Mouse (Mus musculus) forebrain, embryonic 12.5 days (tissue): ENCODE data around the gene March6. TPM values are rescaled to one million over a fixed set of nuclear protein-coding genes. Genes with fewer than 3 reads are reported as not detected.

Source experiments
- ATAC-seq: fragments of 200-750 bp; cut with Nextera tagmentation; 2 replicates; pipeline ENCODE4 v1.8.0; 2017; ENCODE audit warnings: moderate TSS enrichment; ENCODE audit not compliant: low FRiP score
- H3K27ac ChIP-seq: fragments of 300-500 bp; sonication (generic); 2 replicates; pipeline ENCODE4 v1.5.1; 2016; ENCODE audit warnings: mild to moderate bottlenecking
- H3K27me3 ChIP-seq: fragments of 300-500 bp; sonication (generic); 2 replicates; pipeline ENCODE4 v1.6.1; 2016; ENCODE audit warnings: mild to moderate bottlenecking
- H3K36me3 ChIP-seq: fragments of 300-500 bp; sonication (generic); replicated peaks from 2 replicates; pipeline ENCODE4 v1.6.1; 2016; ENCODE audit warnings: mild to moderate bottlenecking
- H3K4me1 ChIP-seq: fragments of 300-500 bp; sonication (generic); 2 replicates; pipeline ENCODE4 v1.6.1; 2016
- H3K4me2 ChIP-seq: fragments of 300-500 bp; sonication (generic); 2 replicates; pipeline ENCODE4 v1.6.1; 2016; ENCODE audit warnings: mild to moderate bottlenecking, moderate library complexity
- H3K4me3 ChIP-seq: fragments of 300-500 bp; sonication (generic); replicated peaks from 2 replicates; pipeline ENCODE4 v1.5.1; 2016; ENCODE audit warnings: mild to moderate bottlenecking
- H3K9ac ChIP-seq: fragments of 300-500 bp; sonication (generic); 2 replicates; pipeline ENCODE4 v1.6.1; 2016; ENCODE audit warnings: mild to moderate bottlenecking
- H3K9me3 ChIP-seq: fragments of 300-500 bp; sonication (generic); 2 replicates; pipeline ENCODE4 v1.6.1; 2016
- WGBS: fragments of 180-500 bp; shearing (Covaris S2); methylation state at CpG from one replicate; pipeline ENCODE4 v1.1.7; 2016; 5-methylcytosine and 5-hydroxymethylcytosine counted together
- polyA plus RNA-seq: library from polyadenylated mRNA; unstranded; fragments of >200 nt; fragmentation: Nextera tagmentation; extraction: Ambion mirVana; gene quantifications from 2 replicates; pipeline ENCODE4 v1.2.1, GENCODE M21; 2016

The March6 gene
- polyA plus RNA-seq, 1 experiment from 2014 or later: 79.0 TPM

- Histone ChIP-seq H3K27me3 (no peaks in the 10 kb centered on the region), H3K4me1 (peaks cover 38% of the 10 kb centered on the region), H3K9ac (no peak overlapping the region), H3K9me3 (no peaks in the 10 kb centered on the region), H3K36me3 (no peaks in the 10 kb centered on the region), H3K4me3 (no peak overlapping the region), H3K27ac (0 out of 2 replicates have a peak overlapping the region, but pooled peaks have one; percentile 13), H3K4me2 (no peak overlapping the region)
- WGBS: 77% methylated on average over 9 of the region's 9 CpGs
- ATAC-seq: no peak
Observed at GRCm38 (mm10) chr15:31539643-31540512, 9.0 kb upstream of the March6 start.

DNA sequence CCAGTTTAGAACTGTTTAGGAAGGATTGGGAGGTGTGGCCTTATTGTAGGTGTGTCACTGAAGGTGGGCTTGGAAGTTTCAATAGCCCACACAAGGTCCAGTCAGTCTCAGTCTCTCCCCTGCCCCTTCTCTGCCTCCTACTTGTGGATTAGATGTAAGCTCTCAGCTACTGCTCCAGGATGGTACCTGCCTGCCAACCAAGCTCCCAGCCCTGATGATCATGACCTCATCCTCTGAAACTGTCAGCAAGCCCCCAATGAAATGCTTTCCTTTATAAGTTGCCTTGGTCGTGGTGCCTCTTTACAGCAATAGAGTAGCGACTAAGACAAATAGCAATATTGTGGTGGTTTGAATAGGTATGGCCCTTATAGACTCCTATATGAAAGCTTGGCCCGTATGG lies 7.5 kb upstream of the March6 start:
- Histone ChIP-seq H3K4me2 (no peak overlapping the region), H3K9ac (no peak overlapping the region), H3K27ac (no peak overlapping the region), H3K36me3 (no peaks in the 10 kb centered on the region), H3K4me3 (no peak overlapping the region), H3K4me1 (peaks cover 38% of the 10 kb centered on the region), H3K9me3 (no peaks in the 10 kb centered on the region), H3K27me3 (no peaks in the 10 kb centered on the region)
- ATAC-seq: no peak
- WGBS: 81% methylated on average over 3 of the region's 3 CpGs

GRCm38 (mm10) chr15:31537706-31538105 lies 6.9 kb upstream of the March6 start:
- H3K9me3 ChIP-seq: no peaks in the 10 kb centered on the region
- peaks cover 34% of the 10 kb centered on the region for H3K4me1 ChIP-seq

DNA sequence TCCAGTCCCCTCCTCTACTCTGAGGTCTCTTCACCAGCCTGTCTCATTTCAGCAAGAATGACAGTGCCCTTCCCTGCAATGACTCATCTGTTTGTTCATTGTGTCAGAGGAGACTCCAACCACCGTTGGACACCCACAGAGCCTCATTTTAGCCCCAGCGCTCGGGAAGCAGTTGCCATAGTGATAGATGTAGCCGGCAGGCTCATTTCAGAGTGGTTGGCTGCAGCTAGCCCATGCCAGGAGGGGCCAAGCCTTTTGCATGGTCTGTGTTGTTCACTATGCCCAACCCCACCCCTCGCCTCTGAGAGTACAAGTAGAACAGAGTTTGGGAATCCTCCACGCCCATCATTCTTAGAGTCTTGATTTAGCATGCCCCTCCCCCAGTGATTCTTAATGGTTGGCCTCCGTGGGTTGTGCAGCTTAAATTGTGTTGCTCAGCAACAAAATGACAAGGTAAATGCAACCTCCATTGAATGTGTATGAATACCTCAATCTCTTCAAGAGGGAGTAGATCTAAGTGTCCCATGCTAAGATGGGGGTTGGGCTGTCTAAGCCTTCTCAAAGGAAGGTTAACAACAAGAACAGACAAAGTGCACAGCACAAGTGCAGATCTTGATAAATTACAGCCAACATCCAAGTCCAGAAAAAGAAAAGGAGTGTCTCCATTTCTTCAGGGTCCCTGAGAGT lies 5.3 kb upstream of the March6 start:
- H3K9ac ChIP-seq: no peak overlapping the region
- WGBS: 5% methylated on average over 7 of the region's 7 CpGs
- peak; percentile 85 for ATAC-seq
- peak overlapping the region; percentile 30 for H3K4me2 ChIP-seq
- no peaks in the 10 kb centered on the region for H3K36me3 ChIP-seq
- peak overlapping the region; percentile 77 for H3K27ac ChIP-seq
- H3K4me1 ChIP-seq: peaks cover 22% of the 10 kb centered on the region
- no peaks in the 10 kb centered on the region for H3K27me3 ChIP-seq
- no peaks in the 10 kb centered on the region for H3K9me3 ChIP-seq
- H3K4me3 ChIP-seq: no peak overlapping the region

More at GRCm38 (mm10) chr15:31537706-31538105, 6.9 kb upstream of the March6 start:
- Histone ChIP-seq H3K27me3 (no peaks in the 10 kb centered on the region), H3K4me3 (no peak overlapping the region), H3K36me3 (no peaks in the 10 kb centered on the region), H3K4me2 (no peak overlapping the region), H3K9ac (no peak overlapping the region), H3K27ac (no peak overlapping the region)
- 100% methylated on average over 2 of the region's 2 CpGs for WGBS
- ATAC-seq: no peak

DNA sequence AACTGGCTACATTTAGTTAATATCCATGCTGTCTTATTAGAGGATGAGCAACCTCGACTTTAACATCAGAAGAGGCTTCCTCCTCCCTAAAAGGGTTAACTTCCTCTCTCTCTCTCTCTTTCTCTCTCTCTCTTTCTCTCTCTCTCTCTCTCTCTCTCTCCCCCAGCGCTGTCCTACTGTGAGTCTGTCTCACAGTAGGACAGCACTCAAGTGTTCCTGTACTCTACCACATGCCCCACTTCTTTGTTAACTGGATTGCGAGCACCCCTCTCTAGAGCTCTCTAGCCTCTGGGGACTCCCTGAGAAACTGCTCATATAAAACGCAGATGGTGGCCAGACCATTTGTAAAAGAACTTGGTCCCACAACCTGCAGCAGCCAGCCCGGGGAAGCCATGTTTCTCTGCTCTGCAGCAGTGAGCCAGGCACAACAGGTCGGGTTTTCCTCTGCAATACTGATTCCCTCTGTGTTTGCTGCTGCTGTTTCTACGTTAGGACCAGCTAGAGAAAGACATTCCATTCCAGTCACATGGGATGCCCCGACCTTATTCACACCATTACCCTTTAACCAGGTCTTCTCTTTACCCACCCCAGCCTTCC lies 4.5 kb upstream of the March6 start:
- Histone ChIP-seq H3K4me3 (no peak overlapping the region), H3K9me3 (no peaks in the 10 kb centered on the region), H3K36me3 (no peaks in the 10 kb centered on the region), H3K27ac (peak overlapping the region; percentile 77), H3K27me3 (no peaks in the 10 kb centered on the region), H3K9ac (no peak overlapping the region), H3K4me2 (peak overlapping the region; percentile 30; the same call in 1 of the 2 replicates), H3K4me1 (peaks cover 22% of the 10 kb centered on the region)
- 26% methylated on average over 8 of the region's 8 CpGs for WGBS
- no peak for ATAC-seq

GRCm38 (mm10) chr15:31534421-31535258 lies 3.8 kb upstream of the March6 start:
- Histone ChIP-seq H3K27me3 (no peaks in the 10 kb centered on the region), H3K27ac (peak overlapping the region; percentile 77; the same call in 1 of the 2 replicates), H3K9ac (no peak overlapping the region), H3K4me2 (no peak overlapping the region), H3K9me3 (no peaks in the 10 kb centered on the region), H3K4me3 (no peak overlapping the region), H3K36me3 (no peaks in the 10 kb centered on the region), H3K4me1 (peaks cover 22% of the 10 kb centered on the region)
- ATAC-seq: no peak
- WGBS: 87% methylated on average over 7 of the region's 7 CpGs

GRCm38 (mm10) chr15:31533529-31533928 lies 2.7 kb upstream of the March6 start:
- H3K4me2 ChIP-seq: no peak overlapping the region
- H3K9ac ChIP-seq: no peak overlapping the region
- H3K4me3 ChIP-seq: no peak overlapping the region
- 83% methylated on average over 2 of the region's 2 CpGs for WGBS
- no peaks in the 10 kb centered on the region for H3K9me3 ChIP-seq
- H3K27me3 ChIP-seq: no peaks in the 10 kb centered on the region
- no peak overlapping the region for H3K27ac ChIP-seq
- no peak for ATAC-seq
- peaks cover 31% of the 10 kb centered on the region for H3K4me1 ChIP-seq
- H3K36me3 ChIP-seq: no peaks in the 10 kb centered on the region

- peaks cover 2% of the 10 kb centered on the region; the same call in 1 of the 2 replicates for H3K9me3 ChIP-seq
- no peaks in the 10 kb centered on the region for H3K27me3 ChIP-seq
- ATAC-seq: no peak
- H3K36me3 ChIP-seq: no peaks in the 10 kb centered on the region
- H3K27ac ChIP-seq: no peak overlapping the region
- H3K4me2 ChIP-seq: no peak overlapping the region
- no peak overlapping the region for H3K4me3 ChIP-seq
- H3K9ac ChIP-seq: no peak overlapping the region
- WGBS: 97% methylated on average over 2 of the region's 2 CpGs
- peaks cover 33% of the 10 kb centered on the region for H3K4me1 ChIP-seq
Observed at GRCm38 (mm10) chr15:31532331-31533021, 1.6 kb upstream of the March6 start.

DNA sequence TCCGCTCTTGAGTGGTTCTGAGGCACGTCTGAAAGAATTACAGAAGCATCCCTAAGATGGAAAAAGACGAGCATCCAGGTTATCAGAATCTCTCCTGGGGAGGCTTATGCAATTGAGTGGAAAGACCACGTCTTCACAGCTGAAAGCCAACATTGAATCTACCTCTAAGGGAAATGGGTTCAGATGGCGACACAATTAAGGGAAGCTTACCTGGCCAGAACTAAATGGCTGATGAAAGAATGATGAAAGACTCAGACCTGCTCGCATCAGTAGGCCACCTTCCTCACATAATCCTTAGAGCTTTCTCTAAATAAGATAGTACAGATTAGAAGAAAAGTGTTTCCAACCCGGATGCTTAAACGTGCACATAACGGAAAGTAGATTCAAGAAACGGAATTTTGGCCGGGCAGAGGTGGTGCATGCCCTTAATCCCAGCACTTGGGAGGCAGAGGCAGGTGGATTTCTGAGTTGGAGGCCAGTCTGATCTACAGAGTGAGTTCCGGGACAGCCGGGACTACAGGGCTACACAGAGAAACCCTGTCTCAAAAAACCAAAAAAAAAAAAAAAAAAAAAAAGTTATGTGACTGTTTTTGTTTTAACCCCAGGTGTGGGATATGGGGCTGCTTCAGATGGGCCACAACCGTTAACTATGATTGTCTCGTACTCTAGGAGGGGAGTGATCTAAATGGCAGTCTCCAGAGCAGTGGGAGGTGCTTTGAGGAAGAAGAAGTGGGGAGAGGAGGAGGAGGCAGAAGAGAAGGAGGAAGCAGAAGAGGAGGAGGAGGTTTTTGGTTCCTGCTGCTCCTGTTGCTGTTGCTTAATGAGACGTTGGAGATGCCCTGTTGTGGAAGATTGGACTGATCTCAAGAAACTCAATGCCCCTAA lies 835 bp upstream of the March6 start:
- Histone ChIP-seq H3K9ac (peak overlapping the region; percentile 73), H3K9me3 (peaks cover 2% of the 10 kb centered on the region; the same call in 1 of the 2 replicates), H3K4me3 (peak overlapping the region; percentile 87), H3K4me1 (peaks cover 31% of the 10 kb centered on the region), H3K27ac (peak overlapping the region; percentile 99), H3K36me3 (no peaks in the 10 kb centered on the region), H3K27me3 (no peaks in the 10 kb centered on the region), H3K4me2 (peak overlapping the region; percentile 62)
- WGBS: 26% methylated on average over 16 of the region's 16 CpGs
- no peak for ATAC-seq

DNA sequence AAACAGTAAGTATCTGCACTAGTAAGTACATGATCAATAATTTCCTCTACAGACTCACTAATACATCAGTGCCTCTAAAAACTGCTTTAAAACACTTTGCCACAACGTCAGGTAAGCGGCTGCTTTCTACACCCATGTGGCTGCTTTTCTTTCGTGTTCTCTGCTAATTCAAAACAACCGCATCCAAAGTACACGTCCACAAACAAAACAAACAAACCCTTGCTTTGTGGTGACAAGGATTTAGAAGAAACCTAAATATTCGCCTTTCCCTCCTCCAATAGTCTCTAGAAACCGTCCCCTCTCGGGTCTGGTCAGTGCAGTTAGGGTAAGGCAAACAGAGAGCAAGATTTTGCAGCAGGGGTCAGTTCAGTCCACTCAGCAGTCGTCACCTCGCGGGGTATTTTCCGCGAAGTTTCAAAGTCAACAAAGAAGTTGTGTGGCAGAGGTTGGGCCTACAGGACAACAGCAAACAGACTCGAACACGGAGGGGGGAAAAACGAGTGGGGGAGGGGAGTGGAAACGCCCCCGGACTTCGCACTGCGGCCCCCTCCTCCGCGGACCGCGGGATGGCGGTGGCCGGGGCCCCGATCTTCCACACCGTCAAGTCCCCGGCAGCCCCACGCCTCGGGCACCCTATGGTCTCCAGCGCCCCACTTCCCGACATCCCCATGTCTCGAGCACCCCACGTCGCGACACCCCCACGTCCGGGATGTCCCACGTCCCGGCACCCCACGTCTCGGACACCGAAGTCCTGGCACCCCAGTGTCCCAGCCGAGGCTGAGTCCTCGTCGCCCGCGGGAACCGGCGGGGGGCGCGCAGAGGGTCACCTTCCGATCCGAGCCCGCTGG lies 818 bp downstream of the March6 start:
- H3K9ac ChIP-seq: peak overlapping the region; percentile 98
- H3K9me3 ChIP-seq: peaks cover 2% of the 10 kb centered on the region; the same call in 1 of the 2 replicates
- peak overlapping the region; percentile 99 for H3K27ac ChIP-seq
- peaks cover 15% of the 10 kb centered on the region for H3K4me1 ChIP-seq
- no peaks in the 10 kb centered on the region for H3K36me3 ChIP-seq
- WGBS: 1% methylated on average over 52 of the region's 56 CpGs
- H3K4me3 ChIP-seq: peak overlapping the region; percentile 87
- H3K27me3 ChIP-seq: no peaks in the 10 kb centered on the region
- peak overlapping the region; percentile 62 for H3K4me2 ChIP-seq
- ATAC-seq: peak; percentile 37
